In the genomic region with DNA sequence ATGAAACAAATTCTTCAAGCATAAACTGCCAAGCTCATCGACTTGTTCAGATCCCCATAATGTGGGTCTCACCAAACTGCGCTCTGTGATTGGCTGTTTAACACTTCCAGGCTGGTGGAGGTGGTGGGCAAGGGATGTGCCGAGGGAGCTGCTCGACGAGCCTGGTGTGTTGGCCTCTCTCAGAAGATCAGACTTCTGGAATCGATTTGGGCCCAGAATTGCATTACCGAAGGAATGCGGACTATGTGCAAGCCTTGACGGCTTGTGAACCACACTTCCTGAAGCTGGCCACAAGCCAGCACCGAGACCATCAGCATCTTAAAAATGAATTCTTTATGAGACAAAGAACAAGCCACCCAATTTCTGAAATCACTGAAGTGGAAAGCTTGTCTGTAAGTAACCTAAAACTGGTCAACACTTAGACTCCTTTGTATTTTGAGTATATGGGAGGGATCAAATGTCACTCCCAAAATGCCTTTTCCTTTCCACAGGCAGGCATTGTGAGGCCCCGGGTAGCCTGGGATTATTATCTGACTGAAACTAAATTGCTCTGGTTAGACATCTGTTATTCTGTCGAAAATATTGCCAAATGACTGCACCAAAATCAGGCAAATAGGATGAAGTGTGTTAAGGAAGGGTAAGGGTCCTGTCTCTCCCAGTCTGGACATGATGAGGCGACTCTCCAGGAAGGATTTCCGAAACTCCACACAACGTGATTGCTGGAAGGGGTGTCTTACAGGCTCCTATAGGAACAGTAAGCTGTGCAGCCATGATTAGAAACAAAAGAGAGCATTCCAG, we compare ENCODE assay signal across 8 mouse cellular contexts.
DNase-seq lines count a peak whose midpoint lies in the region; ATAC-seq and TF ChIP-seq lines count a peak whose summit lies in the region.
"Had no signal": no experiment of that assay in that cellular context is flagged by ENCODE, and none has a peak within 500 bp of the region (broad histone marks: within the 10 kb centered on the region; RNA-seq: fewer than 3 reads in every experiment).

No protein-coding gene starts in this region.

- H3K4me3 ChIP-seq in forebrain, embryonic 13.5 days = peak overlapping the region; percentile 17; the same call in 1 of the 2 replicates
- no peak overlapping the region for H3K4me3 ChIP-seq in limb, embryonic 14.5 days (replicated peaks; ENCODE audit: low read length)
- H3K4me3 ChIP-seq: left cerebral cortex, adult 2 months had no signal

- no peaks in the 10 kb centered on the region for H3K36me3 ChIP-seq in forebrain, embryonic 13.5 days (ENCODE audit: poor library complexity, severe bottlenecking)
- no peaks in the 10 kb centered on the region for H3K36me3 ChIP-seq in limb, embryonic 14.5 days (ENCODE audit: control insufficient read depth, insufficient read depth, low read length)

- peak overlapping the region; percentile 73 for H3K27ac ChIP-seq in forebrain, embryonic 13.5 days
- peak overlapping the region; percentile 83 for H3K27ac ChIP-seq in limb, embryonic 14.5 days (replicated peaks; ENCODE audit: low read depth, low read length)
- H3K27ac ChIP-seq: left cerebral cortex, adult 2 months had no signal

- WGBS in forebrain, embryonic 13.5 days = 14% methylated on average over 15 of the region's 15 CpGs
- 15% methylated on average over 15 of the region's 15 CpGs for WGBS in limb, embryonic 14.5 days

- H3K9ac ChIP-seq in forebrain, embryonic 13.5 days = peak overlapping the region; percentile 34
- no peak overlapping the region for H3K9ac ChIP-seq in limb, embryonic 14.5 days (ENCODE audit: low read depth, low read length, severe bottlenecking)

- peak; percentile 6 for DNase-seq in urinary bladder, postnatal 14 days (ENCODE audit: low spot score)
- DNase-seq in urinary bladder, postnatal 25 days (ENCODE audit: low spot score) = no peak
- peak; percentile 85 for DNase-seq in limb, embryonic 14.5 days (ENCODE audit: low spot score)
- no peak for DNase-seq in frontal cortex, postnatal 14 days (ENCODE audit: low spot score in 2 of 2)
- DNase-seq in T-cell, adult 2 months (ENCODE audit: low spot score) = no peak
- no peak for DNase-seq in ovary, postnatal 10 days (ENCODE audit: low spot score)

- ATAC-seq in forebrain, embryonic 13.5 days = peak; percentile 72
- peak; percentile 88 for ATAC-seq in limb, embryonic 14.5 days (ENCODE audit: low FRiP score, low read depth)

- H3K9me3 ChIP-seq in forebrain, embryonic 13.5 days (replicated peaks) = no peaks in the 10 kb centered on the region; the same call in 1 of the 2 replicates
- H3K9me3 ChIP-seq in limb, embryonic 14.5 days (ENCODE audit: control insufficient read depth, low read length) = no peaks in the 10 kb centered on the region

- peak overlapping the region; percentile 50 for H3K4me2 ChIP-seq in forebrain, embryonic 13.5 days
- peak overlapping the region; percentile 20 for H3K4me2 ChIP-seq in limb, embryonic 14.5 days (replicated peaks; ENCODE audit: low read depth, low read length, severe bottlenecking)

- peaks cover 29% of the 10 kb centered on the region for H3K4me1 ChIP-seq in forebrain, embryonic 13.5 days
- peaks cover 43% of the 10 kb centered on the region for H3K4me1 ChIP-seq in limb, embryonic 14.5 days (ENCODE audit: control insufficient read depth, insufficient read depth, low read length)

- TF ChIP-seq POLR2A in limb, embryonic 14.5 days (IDR thresholded peaks at IDR 0.05; ENCODE audit: borderline replicate concordance, extremely low read depth, insufficient read depth, insufficient read length) = no peak

- H3K27me3 ChIP-seq in forebrain, embryonic 13.5 days = no peaks in the 10 kb centered on the region
- no peaks in the 10 kb centered on the region for H3K27me3 ChIP-seq in limb, embryonic 14.5 days (ENCODE audit: control insufficient read depth, insufficient read depth, low read length)

Comparison
In these comparisons a context has a peak if more than half of its experiments do, and no peak if none do; other contexts are left out.
1. DNase-seq: peak in urinary bladder, postnatal 14 days (single experiment) and limb, embryonic 14.5 days (single experiment); none in urinary bladder, postnatal 25 days (single experiment), frontal cortex, postnatal 14 days (0 of 2), T-cell, adult 2 months (single experiment) and ovary, postnatal 10 days (single experiment).